Mouse (Mus musculus) right cerebral cortex, postnatal 25 days (tissue): ENCODE measurements around the gene Zfp687.

Experiments
- DNase-seq: peaks from one replicate; pipeline ENCODE4 v3.0.0; 2022

Zfp687 gene

DNA sequence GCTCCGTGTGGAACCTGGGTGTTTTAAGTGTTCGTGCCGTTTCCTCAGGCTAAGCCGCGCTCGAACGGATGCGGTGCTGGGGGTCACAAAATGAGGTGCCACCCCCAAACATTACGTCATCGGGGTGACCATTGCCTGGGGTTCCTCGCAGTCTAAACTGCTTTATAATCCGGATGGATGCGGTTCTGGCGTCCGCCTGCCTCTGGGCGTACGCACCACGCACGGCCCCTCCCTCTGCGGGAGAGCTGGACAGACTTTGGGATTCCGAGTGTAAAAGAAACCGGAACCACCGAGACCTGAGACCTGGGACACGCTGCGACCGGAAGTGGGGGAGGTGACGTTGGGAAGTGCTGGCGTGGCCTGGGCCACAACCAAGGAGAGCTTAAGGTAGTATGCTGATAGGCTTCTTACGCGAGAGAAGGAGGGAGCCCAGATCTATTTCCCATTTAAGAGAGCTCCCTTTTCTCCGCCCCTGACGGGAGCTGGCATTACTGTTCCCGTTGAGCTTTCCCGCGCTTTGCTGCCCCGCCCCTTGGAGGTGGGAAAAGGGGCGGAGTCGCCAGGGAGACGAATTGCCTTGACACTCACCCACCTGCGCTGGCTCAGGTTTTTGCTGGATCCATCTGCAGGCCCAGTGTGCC lies 763 bp upstream of the Zfp687 start:
- peak; percentile 92 for DNase-seq

DNA sequence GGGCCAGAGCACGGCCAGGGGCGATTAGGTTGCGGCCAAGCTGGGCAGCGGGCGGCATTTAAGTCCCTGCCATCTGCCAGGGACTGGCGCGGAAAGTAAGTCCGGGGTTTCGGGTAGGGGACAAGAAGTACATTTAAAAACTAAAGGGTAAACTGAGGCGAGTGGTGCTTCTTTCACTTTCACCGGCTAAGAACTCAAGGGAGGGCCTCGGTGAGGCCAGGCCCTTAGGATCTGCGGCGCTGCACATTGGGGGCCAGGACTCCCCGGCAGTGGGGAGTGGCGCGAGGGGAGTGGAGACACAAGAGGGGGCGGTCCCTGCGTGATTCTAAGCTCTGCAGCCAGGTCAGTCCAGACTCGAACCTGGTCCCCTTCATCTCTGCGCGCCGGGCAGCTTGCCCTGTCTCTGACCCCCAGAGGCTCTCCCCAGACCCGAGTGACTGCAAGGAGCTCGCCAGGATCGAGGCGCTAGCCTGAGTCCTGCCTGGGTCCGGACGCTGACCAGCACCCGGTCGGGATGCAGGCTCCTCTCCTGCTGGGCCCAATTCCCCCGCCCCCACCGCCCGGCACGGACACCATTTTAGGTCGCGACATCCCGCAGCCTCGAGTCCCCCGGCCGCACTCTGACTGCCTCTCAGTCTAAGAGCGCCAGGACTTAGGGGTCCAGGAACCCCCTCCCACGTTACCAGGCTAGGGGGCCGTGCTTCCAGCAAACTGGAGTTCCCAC lies 658 bp downstream of the Zfp687 start:
- DNase-seq, result peak; percentile 29

DNA sequence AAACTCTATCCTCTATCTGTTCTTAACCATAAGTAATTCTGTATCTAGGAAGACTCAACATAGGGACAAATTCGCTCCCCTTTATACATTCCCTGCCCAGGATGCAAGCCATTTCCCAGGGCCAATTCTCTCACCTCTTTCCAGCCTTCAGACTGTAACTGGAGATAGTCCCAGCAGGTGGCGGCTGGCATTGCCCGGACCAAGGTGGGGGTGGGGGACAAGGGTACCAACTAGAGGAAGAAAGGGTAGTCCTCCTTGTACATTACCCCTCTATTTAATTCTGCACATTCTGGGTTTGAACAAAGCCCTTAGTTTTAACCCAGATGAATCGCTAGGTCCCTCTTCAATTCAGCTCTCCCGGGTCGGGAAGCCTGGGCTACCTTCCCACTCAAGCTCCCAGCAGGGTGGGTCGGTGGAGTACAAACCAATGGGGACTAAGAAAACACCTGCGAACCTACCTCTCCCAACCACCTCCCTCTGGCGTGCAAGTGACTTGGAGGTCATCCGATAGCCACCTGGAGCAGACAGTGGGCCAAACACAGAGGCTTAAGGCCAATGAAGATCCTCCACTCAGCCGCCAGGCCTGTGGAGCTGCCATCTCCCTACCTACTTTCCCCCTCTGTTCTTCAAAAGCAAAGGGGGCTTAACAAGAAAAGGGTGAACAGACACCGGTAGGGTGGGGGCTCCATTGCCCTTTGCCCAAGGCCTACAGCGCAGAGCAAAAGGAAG lies 1.4 kb downstream of the Zfp687 start:
- no peak for DNase-seq

DNA sequence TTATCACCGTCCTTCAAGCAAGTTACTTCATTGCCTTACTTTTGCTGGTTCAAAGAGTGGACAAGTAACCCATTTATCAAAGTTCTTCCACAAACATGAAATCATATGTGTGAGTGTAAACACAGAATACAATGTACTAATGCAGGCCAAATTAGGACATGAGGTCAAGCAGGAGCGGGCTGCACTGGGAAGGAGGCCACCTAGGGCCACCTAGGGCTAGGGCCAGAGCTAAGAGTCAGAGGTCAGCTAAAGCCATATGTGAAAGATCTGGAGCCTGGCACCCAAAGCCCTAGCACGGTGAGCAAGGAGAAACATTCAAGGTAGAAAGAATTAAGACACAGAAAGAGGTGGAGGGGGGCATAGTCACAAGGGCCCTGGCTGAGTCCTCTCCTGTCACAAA lies 2.3 kb downstream of the Zfp687 start:
- no peak for DNase-seq

DNA sequence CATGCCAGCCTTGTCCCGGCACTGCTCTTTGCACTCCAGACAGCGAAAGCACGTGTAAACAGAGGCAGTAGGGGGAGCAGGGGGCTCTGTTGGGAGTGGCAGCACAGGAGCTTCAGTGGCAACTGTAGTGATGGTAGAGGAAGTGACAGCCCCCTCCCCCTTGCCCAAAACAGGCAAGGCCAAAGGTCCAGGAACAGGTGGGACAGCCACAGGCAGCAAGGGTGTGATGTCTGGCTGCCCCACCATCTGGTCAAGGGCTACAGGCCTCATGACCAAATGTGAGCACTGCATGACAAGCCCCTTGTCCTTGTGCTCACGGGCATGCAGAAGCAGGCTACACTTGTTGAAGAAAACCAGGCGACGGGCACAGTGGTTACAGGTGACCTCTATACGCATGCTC lies 4.9 kb downstream of the Zfp687 start:
- no peak for DNase-seq

DNA sequence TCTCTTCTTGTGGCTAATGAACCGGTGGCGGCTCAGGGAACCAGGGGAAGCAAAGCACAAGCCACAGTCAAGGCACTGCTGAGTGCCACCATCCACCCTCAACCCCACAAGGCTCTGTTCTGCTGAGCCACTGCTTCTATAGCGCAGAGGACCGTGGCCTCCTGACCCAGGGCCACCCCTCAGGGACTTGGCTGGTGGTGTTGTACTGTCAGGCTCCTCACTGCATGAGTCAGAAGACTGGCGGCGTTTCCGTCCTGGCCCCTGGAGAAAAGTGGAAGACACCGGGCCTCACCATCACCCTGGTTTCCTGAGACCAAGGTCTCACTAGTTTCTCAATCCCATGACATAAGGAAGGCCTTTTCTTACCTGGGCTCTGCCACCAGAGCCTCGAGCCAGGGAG lies 7.5 kb downstream of the Zfp687 start:
- no peak for DNase-seq

DNA sequence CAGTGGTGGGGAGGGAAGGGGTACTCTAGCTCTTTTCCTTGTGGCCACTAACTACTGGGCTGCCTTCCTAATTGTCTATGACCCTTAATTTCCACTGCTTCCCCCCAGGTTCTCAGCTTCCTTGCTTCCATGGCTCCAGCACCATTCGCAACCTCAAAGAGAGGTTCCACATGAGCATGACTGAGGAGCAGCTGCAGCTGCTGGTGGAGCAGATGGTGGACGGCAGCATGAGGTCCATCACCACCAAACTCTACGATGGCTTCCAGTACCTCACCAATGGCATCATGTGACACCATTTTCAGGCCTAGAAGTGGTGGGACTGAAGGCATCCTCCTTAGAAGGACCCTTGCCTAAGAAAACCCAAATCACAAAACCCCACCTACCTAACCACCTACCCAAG lies 9.6 kb downstream of the Zfp687 start:
- DNase-seq, result no peak

DNA sequence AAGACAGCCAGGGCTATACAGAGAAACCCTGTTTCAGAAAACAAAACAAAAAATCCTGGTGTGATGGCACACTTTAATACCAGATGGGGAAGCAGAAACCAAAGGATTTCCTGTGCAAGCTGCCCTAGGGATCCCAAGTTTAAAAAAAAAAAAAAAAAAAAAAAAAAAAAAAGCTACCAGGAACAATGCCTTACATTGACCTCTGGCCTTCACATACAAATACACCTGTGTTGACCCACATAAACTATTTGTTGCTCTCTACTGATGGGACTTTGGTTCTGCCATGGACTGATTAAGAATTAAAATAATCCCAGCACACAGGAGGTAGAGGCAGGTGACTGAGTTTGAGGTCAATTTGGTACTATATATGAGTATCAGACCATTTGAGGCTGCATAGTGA lies 12.0 kb downstream of the Zfp687 start:
- DNase-seq, result no peak

DNA sequence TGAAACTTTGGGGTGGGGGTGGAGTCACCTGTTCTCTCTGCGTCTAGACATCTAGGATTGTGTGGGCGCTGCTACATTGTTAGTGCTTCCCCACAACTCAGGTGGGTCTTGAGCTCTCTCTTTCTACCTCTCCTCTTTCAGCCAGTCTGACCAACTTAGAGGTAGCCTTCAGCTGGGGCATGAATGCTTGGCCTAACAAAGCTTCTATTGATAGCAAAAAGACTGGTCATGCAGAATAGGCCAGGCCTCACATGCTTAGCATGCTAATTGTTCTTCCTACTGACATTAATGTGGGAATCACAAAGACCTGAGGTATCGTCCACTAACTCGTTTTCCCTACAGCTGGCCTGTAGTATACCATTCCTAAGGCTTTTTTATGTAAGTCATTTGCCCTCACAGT lies 12.7 kb downstream of the Zfp687 start:
- no peak for DNase-seq

DNA sequence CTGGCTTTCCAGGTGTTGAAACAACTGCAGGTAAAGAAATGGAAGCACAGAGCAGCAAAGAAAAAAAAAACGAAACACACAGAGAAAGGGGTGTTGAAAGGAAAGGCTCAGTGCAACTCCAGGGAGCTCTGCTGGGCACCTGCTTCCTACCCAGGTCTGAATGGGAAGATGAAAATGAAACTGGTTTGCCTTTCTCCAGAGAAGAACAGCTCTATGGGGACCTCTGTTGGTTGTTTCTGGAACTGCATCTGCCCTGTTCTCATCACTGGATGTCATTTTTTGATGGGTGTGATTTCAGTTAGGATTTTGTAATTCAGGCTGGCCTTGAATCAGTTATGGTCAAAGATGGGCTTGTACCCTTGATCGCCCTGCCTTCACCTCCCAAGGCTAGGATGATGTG lies 18.3 kb downstream of the Zfp687 start:
- DNase-seq, result peak; percentile 63

DNA sequence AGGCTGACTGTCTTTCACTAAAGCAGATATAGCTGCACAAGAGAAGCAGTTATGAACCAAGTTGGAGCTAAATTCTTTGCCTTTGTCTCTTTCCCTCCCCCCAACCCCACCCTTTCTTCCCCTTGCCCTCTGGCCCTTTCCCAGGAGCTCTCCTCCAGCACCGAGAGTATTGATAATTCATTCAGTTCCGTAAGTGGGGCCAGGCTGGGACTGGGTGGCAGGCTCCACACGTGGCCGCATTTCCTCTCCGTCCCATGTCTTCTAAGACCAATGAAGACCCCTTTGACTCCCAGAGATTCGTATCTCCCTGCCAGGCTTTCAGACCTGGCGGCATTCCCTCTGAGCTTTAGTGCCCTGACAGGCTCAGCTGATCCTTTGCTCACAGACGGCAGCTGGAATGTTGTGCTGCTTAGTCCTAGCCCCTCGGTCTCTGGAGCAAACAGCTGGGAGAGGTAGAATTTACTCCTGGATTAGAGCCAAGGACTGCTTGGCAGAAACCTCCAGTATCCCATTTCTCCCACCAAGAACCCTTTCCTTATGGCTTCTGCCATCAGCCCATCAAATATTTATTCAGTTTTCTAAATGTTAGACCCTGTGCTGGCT lies 26.0 kb downstream of the Zfp687 start:
- DNase-seq, result no peak

DNA sequence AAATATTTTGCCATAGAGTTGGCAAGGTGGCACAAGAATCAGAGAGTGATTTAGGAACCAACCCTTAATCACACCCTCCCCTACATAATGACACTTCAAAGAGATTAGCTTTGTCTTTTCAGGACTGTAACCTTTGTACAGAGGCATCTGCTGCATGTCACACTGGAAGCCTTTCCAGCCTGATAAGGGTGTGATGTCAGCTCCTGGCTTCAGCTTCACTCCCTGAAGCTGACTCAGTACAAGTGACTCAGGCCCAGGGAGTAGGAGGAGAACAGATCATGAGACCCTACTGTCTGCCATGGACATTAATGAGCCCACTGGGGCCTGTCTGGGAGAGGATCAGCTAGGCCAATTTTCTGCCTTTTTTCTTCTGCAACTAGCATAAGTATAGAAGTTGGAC lies 27.7 kb downstream of the Zfp687 start:
- no peak for DNase-seq

DNA sequence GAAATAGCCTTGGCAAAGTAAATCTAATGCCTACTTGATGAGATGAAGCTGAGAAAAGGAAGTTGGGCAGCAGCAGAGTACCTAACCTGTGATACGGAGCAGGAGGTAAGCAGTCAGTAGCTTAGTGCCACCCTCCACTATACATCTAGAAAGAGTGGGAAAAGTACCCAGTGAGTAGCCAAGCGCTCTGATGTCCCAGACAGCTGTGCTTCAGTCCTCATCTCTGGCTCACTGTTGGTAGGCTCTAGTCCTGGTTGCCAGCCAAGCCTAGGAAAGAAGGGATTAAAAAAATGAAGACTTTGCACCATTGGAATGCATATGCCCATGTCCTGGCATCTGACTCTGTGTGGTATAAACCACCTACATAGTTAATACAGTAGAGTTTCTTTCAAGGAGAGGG lies 29.7 kb downstream of the Zfp687 start:
- DNase-seq, result no peak

DNA sequence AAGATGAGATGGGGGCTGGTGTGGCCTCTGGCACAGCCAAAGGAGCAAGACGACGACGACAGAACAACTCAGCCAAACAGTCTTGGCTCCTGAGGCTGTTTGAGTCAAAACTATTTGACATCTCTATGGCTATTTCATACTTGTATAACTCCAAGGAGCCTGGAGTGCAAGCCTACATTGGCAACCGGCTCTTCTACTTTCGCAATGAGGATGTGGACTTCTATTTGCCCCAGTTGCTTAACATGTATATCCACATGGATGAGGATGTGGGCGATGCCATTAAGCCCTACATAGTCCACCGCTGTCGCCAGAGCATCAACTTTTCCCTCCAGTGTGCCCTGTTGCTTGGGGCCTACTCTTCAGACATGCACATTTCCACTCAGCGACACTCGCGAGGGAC lies 30.9 kb downstream of the Zfp687 start:
- no peak for DNase-seq

DNA sequence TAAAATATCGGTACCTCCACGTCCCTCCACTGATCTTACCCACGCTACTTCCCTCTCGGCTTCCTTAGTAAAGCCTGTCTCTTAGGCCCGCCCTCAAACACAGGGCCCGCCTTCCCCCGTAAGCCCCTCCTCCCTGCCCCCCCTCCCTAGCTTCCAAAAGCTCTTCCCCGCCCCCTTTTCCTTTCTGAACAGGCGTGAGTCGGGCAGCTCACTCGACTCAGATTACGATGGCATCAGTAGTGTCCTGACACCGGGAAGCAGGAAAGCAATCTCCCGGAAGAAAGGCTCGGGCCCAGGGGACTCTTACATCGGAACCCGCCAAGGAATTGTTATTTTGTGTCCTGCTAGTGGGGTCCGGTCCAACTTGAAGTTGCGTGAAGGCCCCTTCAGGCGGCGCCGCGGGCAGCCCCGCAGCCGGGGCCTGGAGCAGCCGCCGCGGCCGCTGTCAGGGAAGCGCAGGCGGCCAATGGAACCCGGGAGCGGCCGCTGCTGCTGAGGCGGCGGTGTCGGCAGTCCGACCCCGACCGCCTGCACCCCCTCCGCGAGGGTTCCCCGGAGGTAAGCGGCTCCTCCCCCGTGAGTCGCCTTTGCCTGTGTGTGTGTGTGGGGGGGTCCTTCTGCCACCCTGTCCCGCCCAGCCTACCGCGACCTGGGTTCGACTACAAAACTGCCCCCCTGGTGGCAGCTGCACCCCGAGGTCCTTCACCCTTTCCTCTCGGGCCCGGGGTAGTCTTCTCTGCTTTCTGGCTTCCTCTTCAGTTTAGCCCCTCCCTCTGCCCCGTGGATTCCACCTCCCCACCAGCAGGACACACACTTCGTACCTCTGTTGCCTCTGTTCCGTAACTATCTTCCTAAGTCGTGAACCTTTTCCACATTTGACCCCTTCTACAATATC lies 40.5 kb downstream of the Zfp687 start, which contains the start of gene Pi4kb:
TSS of gene Pi4kb (plus strand) at position 204 of the 895 bp plus-strand sequence.
- DNase-seq, result peak; percentile 86

DNA sequence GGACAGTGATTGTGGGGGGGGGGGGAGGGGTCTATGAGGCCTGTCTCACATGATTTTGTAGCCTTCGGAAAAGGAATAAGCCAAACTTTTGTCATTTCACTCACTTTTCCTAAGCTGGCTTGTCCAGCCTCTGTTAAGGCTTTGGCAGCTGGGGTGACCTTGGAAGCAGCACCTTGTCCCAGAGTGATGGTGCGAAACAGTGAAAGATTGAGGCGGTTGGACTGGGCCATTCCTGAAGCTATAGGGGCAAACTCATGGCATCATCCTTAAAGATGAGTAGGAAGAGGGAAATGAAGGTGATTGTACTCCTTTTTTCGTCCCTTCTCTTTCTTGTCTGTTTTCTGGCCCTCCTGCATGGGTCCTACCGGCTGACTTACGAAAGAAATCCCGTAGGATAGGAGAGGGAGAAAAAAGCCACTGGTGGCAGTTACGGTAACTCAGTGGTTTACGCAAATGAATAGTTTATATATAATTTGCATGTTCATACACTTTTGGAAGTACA lies 41.2 kb downstream of the Zfp687 start:
- no peak for DNase-seq

DNA sequence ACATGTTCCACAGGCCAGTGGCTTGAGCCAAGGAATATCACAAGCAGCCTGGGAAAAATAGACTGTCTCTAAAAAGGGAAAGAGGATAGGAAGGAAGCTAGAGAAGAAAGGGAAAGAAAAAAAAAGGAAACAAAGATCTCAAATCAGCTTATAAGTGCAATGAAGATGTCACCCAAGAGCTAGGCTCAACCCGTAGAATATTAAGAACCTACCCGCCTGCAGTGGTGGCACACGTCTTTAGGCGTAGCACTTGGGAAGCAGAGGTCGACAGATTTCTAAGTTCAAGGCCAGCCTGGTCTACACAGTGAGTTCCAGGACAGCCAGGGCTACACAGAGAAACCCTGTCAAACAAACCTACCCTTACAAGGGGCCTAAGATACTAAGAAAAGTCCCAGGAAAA lies 41.6 kb downstream of the Zfp687 start:
- no peak for DNase-seq

DNA sequence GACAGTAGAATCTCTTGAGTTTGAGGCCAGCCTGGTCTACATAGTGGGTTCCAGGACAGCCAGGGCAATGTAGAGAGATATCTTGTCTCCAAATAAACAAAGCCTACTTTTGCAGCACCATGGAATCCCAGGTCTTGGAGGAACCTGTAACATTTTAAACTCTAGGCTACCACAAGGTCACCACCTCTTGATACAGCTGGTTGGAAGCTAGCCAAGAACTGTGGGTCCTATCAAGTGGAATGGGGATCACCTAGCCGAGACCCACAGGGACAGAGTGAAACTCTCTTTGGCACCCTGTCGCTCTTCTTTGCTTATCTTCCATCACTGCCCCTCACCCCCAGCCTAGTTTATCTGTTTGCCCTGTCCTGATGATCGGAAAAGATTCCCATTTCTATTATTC lies 42.7 kb downstream of the Zfp687 start:
- no peak for DNase-seq

DNA sequence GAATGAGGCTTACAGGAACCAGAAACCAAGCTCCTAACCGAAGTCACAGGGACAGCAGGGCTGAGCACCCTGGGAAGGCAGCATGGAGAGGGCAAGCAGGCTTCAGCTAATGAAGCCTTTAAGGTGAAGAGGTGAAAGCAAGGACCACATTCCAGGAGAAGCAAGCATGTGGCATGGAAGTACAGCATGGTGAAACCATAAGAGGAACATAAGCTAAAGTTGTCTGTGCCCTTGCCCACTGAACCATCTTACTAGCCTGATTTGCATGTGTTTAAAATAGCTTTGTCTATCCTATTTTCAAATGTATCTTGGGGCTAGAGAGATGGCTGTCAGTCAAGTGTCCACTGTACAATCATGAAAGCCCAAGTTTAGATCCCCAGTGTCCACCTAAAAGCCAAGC lies 49.4 kb downstream of the Zfp687 start:
- no peak for DNase-seq

DNA sequence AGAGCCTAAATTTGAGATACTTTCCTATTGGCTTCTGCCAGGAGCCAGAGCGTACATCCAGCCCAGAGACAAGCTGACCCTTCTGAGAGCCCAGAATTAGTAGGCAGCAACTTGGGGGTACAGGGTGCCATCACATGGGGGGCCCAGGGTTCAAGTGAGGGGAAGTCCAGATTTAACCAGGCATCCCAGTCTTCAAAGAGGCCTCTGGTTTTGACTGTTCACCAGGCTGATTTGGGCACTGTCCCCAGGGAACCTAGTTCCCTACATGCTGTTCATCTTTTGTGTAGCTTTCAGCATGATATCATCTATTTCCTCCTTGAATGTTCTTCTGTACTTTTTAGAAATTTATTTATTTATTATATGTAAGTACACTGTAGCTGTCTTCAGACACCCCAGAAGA lies 50.3 kb downstream of the Zfp687 start:
- DNase-seq, result no peak

DNA sequence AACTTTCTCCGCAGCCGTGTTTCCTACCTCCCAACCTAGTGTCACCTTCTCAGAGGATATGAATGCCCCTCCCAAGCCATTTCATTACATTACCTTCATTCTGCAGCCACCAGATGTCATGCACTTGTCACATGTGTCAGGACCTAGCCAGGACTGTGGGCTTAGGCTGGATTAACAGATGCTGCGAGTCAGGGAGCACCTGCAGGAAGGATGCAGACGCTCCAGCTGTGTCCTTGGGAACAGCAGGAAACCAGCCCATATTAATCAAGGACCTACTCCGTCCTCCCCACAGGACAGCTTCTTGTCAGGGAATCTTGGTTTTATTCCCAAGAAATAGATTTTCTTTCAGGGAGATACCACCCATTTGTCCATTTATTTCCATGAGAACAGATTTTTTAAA lies 54.9 kb downstream of the Zfp687 start:
- DNase-seq, result no peak

DNA sequence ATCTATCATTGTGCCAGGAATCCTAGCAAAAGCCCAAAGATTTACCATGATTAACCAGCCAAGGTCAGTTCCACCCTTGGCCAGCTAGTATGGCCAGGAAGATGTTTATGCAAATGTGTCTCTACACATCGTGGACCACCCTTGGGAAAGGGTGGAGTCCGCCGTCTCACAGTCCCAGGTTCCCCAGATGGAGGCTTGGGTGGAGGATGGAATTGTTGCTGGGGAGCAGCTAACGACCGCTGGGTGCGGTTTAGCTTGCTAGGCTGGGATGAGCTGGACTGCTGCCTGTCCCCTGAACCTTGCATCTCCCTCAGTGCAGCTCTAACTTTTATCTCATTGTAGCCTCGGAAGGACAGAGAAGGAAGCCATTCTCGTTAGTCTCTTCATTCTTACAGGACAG lies 55.4 kb downstream of the Zfp687 start:
- no peak for DNase-seq

DNA sequence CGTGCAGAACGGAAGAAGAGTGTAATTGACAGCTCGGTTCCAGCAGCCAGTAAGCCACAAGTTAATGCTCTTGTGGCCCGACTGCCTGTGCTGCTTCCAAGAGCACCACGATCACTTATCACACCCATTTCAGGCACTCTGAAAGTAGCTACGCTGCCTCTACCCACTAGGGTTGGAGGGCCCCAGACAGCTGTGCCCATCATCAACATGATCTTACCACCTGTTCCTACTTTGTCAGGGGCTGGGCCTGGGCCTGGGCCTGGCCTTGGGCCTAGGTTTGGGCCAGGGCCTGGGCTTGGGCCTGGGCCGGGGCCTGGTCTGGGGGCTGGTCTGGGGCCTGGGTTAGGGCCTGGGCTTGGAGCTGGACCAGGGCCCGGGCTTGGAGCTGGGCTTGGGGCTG lies 57.0 kb downstream of the Zfp687 start:
- DNase-seq, result no peak
